9 mouse cellular contexts compared by ENCODE assay signal in the genomic region with DNA sequence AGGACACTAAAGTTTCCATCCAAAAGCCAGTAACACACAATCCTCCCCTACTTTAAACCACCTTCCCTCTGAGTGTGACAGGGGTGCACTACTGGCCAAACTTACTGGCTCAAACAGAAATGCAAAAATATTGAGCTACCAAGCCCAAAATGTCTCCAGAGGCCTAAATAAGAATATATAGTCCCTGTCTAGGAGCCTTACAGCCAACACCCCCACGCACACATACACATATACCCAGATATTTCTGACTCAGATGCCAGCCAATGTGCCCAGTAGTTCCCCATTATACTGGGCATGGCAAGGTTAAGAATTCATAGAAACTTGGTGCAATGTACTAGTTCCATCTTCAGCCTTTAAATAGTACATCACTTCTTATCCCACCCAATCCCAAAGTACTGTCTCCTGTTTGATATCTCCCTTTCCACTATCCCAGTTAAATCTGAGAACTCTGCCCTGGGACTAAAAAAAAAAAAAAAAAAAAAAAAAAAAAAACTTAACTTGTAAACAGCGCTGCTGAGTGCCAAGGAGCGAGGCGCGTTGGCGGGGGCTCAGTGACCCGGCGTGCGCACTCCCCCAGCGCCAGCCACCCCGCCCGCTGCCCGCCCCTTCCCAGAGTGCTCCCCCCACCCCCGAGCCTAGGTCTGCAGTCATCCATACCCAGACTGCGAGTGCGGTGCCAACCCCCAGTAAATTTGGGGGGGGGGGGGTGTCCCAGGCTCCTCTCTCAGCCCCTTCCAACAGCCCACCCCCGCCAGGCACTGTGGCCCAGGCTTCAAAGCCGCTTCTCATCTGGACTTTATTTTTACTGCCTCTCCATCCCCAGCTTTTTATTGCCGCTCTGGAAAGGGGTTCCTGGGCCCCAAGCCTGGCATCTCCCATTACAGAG. TPM values are rescaled to one million over a fixed set of nuclear protein-coding genes. Genes with fewer than 3 reads are reported as not detected.
DNase-seq lines count a peak whose midpoint lies in the region; ATAC-seq and TF ChIP-seq lines count a peak whose summit lies in the region.
"Had no signal": no experiment of that assay in that cellular context is flagged by ENCODE, and none has a peak within 500 bp of the region (broad histone marks: within the 10 kb centered on the region; RNA-seq: fewer than 3 reads in every experiment).

No protein-coding gene starts in this region.

- peaks cover 63% of the 10 kb centered on the region for H3K27me3 ChIP-seq in heart, embryonic 12.5 days (replicated peaks)
- no peaks in the 10 kb centered on the region for H3K27me3 ChIP-seq in embryonic facial prominence, embryonic 15.5 days
- H3K27me3 ChIP-seq in intestine, postnatal 0 days (replicated peaks; ENCODE audit: control insufficient read depth, insufficient read depth, low read length), result no peaks in the 10 kb centered on the region
- H3K27me3 ChIP-seq in midbrain, embryonic 13.5 days, result peaks cover 85% of the 10 kb centered on the region

- 17% methylated on average over 19 of the region's 19 CpGs for WGBS in heart, embryonic 12.5 days
- 1% methylated on average over 19 of the region's 19 CpGs for WGBS in embryonic facial prominence, embryonic 15.5 days
- 8% methylated on average over 18 of the region's 19 CpGs for WGBS in intestine, postnatal 0 days
- WGBS in midbrain, embryonic 13.5 days, result 12% methylated on average over 17 of the region's 19 CpGs

- no peak overlapping the region for H3K27ac ChIP-seq in heart, embryonic 12.5 days (ENCODE audit: poor library complexity, severe bottlenecking)
- peak overlapping the region; percentile 96 for H3K27ac ChIP-seq in embryonic facial prominence, embryonic 15.5 days (replicated peaks)
- peak overlapping the region; percentile 23; the same call in 1 of the 2 replicates for H3K27ac ChIP-seq in intestine, postnatal 0 days (ENCODE audit: low read depth, low read length)
- no peak overlapping the region for H3K27ac ChIP-seq in midbrain, embryonic 13.5 days

- no peak for TF ChIP-seq CTCF in intestine, postnatal 0 days (IDR thresholded peaks at IDR 0.05; ENCODE audit: low read depth)

- H3K4me1 ChIP-seq in heart, embryonic 12.5 days (replicated peaks), result peaks cover 63% of the 10 kb centered on the region
- peaks cover 57% of the 10 kb centered on the region for H3K4me1 ChIP-seq in embryonic facial prominence, embryonic 15.5 days
- peaks cover 11% of the 10 kb centered on the region for H3K4me1 ChIP-seq in intestine, postnatal 0 days (replicated peaks; ENCODE audit: control insufficient read depth, insufficient read depth, low read length)
- H3K4me1 ChIP-seq in midbrain, embryonic 13.5 days (replicated peaks), result peaks cover 50% of the 10 kb centered on the region

- peak overlapping the region; percentile 63; the same call in 1 of the 2 replicates for H3K9ac ChIP-seq in heart, embryonic 12.5 days
- peak overlapping the region; percentile 28; the same call in 1 of the 2 replicates for H3K9ac ChIP-seq in embryonic facial prominence, embryonic 15.5 days
- peak overlapping the region; percentile 68; the same call in 1 of the 2 replicates for H3K9ac ChIP-seq in intestine, postnatal 0 days (ENCODE audit: low read depth, low read length)
- no peak overlapping the region for H3K9ac ChIP-seq in midbrain, embryonic 13.5 days (replicated peaks)

- peak overlapping the region; percentile 98 for H3K4me2 ChIP-seq in heart, embryonic 12.5 days
- H3K4me2 ChIP-seq in embryonic facial prominence, embryonic 15.5 days (replicated peaks), result peak overlapping the region; percentile 76
- peak overlapping the region; percentile 97 for H3K4me2 ChIP-seq in intestine, postnatal 0 days (replicated peaks; ENCODE audit: low read depth)
- peak overlapping the region; percentile 94 for H3K4me2 ChIP-seq in midbrain, embryonic 13.5 days (replicated peaks)

- no peak for DNase-seq in heart, postnatal 10 days
- no peak for DNase-seq in right cerebral cortex, adult 18-20 months
- no peak for DNase-seq in left cerebral cortex, postnatal 25 days (ENCODE audit: low spot score in 2 of 2)

- intact Hi-C loops in heart, postnatal 10 days (cut with DNase I), result no loop called here
- intact Hi-C loops in left cerebral cortex, postnatal 25 days (cut with DNase I), result loop anchor here (5.0 kb wide), 1 partner anchor 73 kb away; no protein-coding TSS in a partner anchor

- no peak for ATAC-seq in heart, embryonic 12.5 days (ENCODE audit: insufficient number of reproducible peaks, low FRiP score)
- ATAC-seq in embryonic facial prominence, embryonic 15.5 days (ENCODE audit: insufficient number of reproducible peaks, low FRiP score, low TSS enrichment, low read depth), result no peak
- ATAC-seq in intestine, postnatal 0 days, result no peak
- no peak for ATAC-seq in midbrain, embryonic 13.5 days
- no peak for ATAC-seq in activated CD4-positive, CD25-positive, alpha-beta regulatory T cell, adult 4 months

- no peaks in the 10 kb centered on the region for H3K9me3 ChIP-seq in heart, embryonic 12.5 days (replicated peaks)
- H3K9me3 ChIP-seq in embryonic facial prominence, embryonic 15.5 days (replicated peaks), result no peaks in the 10 kb centered on the region
- no peaks in the 10 kb centered on the region for H3K9me3 ChIP-seq in intestine, postnatal 0 days (ENCODE audit: control insufficient read depth)
- no peaks in the 10 kb centered on the region for H3K9me3 ChIP-seq in midbrain, embryonic 13.5 days

- no peaks in the 10 kb centered on the region for H3K36me3 ChIP-seq in heart, embryonic 12.5 days
- peaks cover 22% of the 10 kb centered on the region for H3K36me3 ChIP-seq in embryonic facial prominence, embryonic 15.5 days
- no peaks in the 10 kb centered on the region for H3K36me3 ChIP-seq in intestine, postnatal 0 days (ENCODE audit: control insufficient read depth, insufficient read depth)
- H3K36me3 ChIP-seq in midbrain, embryonic 13.5 days, result no peaks in the 10 kb centered on the region

- H3K4me3 ChIP-seq in heart, embryonic 12.5 days, result peak overlapping the region; percentile 67
- H3K4me3 ChIP-seq in embryonic facial prominence, embryonic 15.5 days (replicated peaks), result peak overlapping the region; percentile 50
- H3K4me3 ChIP-seq in intestine, postnatal 0 days (ENCODE audit: low read depth, low read length), result peak overlapping the region; percentile 75
- peak overlapping the region; percentile 53 for H3K4me3 ChIP-seq in midbrain, embryonic 13.5 days (replicated peaks)

RNA-seq across cellular contexts. Expression of a gene that starts 12.8 kb away (rescaled TPM):
- 12.0 TPM in 2 replicates for polyA plus RNA-seq in heart, embryonic 12.5 days (2016; fragmentation: Nextera tagmentation; extraction: Ambion mirVana)
- 10 to 100 TPM; 23.2 to 27.2 TPM for total RNA-seq in heart, postnatal 10 days (2021)
- polyA plus RNA-seq in embryonic facial prominence, embryonic 15.5 days (2015; fragmentation: Nextera tagmentation; extraction: Ambion mirVana), result 112 and 123 TPM in 2 replicates
- 5.9 and 7.3 TPM in 2 replicates for polyA plus RNA-seq in intestine, postnatal 0 days (2015; fragmentation: Nextera tagmentation; extraction: Ambion mirVana)
- 2.7 and 3.4 TPM in 2 replicates for polyA plus RNA-seq in midbrain, embryonic 13.5 days (2015; fragmentation: Nextera tagmentation; extraction: Ambion mirVana)
- 10 to 100 TPM; 12.7 to 15.4 TPM for total RNA-seq in left cerebral cortex, postnatal 25 days (2021)
- 10 to 100 TPM; 16.9 to 24.8 TPM for polyA plus RNA-seq in activated CD4-positive, CD25-positive, alpha-beta regulatory T cell, adult 4 months (2017; shearing (Covaris generic))

RNA-seq across cellular contexts. Expression of a gene that starts 12.8 kb away (rescaled TPM):
- 0.38 and 0.72 TPM in 2 replicates for polyA plus RNA-seq in heart, embryonic 12.5 days (2016; fragmentation: Nextera tagmentation; extraction: Ambion mirVana)
- 1 to 10 TPM; 1.9 to 2.0 TPM for total RNA-seq in heart, postnatal 10 days (2021)
- polyA plus RNA-seq in embryonic facial prominence, embryonic 15.5 days (2015; fragmentation: Nextera tagmentation; extraction: Ambion mirVana), result 5.8 and 6.8 TPM in 2 replicates
- polyA plus RNA-seq in intestine, postnatal 0 days (2015; fragmentation: Nextera tagmentation; extraction: Ambion mirVana), result 2.6 and 2.9 TPM in 2 replicates
- polyA plus RNA-seq in midbrain, embryonic 13.5 days (2015; fragmentation: Nextera tagmentation; extraction: Ambion mirVana), result 0.71 and 0.82 TPM in 2 replicates
- total RNA-seq in left cerebral cortex, postnatal 25 days (2021), result 1 to 10 TPM; 1.0 to 1.7 TPM
- polyA plus RNA-seq in activated CD4-positive, CD25-positive, alpha-beta regulatory T cell, adult 4 months (2017; shearing (Covaris generic)), result 100 to 1,000 TPM; 511 to 537 TPM

RNA-seq across cellular contexts. Expression of a gene that starts 25.8 kb away (rescaled TPM):
- polyA plus RNA-seq in heart, embryonic 12.5 days (2016; fragmentation: Nextera tagmentation; extraction: Ambion mirVana), result 0.19 TPM in 1 of 2 replicates, not detected in the other
- not detected for total RNA-seq in heart, postnatal 10 days (2021)
- 1.6 and 1.7 TPM in 2 replicates for polyA plus RNA-seq in embryonic facial prominence, embryonic 15.5 days (2015; fragmentation: Nextera tagmentation; extraction: Ambion mirVana)
- polyA plus RNA-seq in intestine, postnatal 0 days (2015; fragmentation: Nextera tagmentation; extraction: Ambion mirVana), result 0.07 TPM in 1 of 2 replicates, not detected in the other
- polyA plus RNA-seq in midbrain, embryonic 13.5 days (2015; fragmentation: Nextera tagmentation; extraction: Ambion mirVana), result 0.07 and 0.12 TPM in 2 replicates
- total RNA-seq in left cerebral cortex, postnatal 25 days (2021), result not detected
- not detected for polyA plus RNA-seq in activated CD4-positive, CD25-positive, alpha-beta regulatory T cell, adult 4 months (2017; shearing (Covaris generic))
- total RNA-seq: heart, adult 18-20 months had no signal

RNA-seq across cellular contexts. Expression of a gene that starts 34.7 kb away (rescaled TPM):
- 46.2 and 48.2 TPM in 2 replicates for polyA plus RNA-seq in heart, embryonic 12.5 days (2016; fragmentation: Nextera tagmentation; extraction: Ambion mirVana)
- 10 to 100 TPM; 20.6 to 23.8 TPM for total RNA-seq in heart, postnatal 10 days (2021)
- polyA plus RNA-seq in embryonic facial prominence, embryonic 15.5 days (2015; fragmentation: Nextera tagmentation; extraction: Ambion mirVana), result 84.0 and 88.6 TPM in 2 replicates
- polyA plus RNA-seq in intestine, postnatal 0 days (2015; fragmentation: Nextera tagmentation; extraction: Ambion mirVana), result 80.4 and 81.1 TPM in 2 replicates
- polyA plus RNA-seq in midbrain, embryonic 13.5 days (2015; fragmentation: Nextera tagmentation; extraction: Ambion mirVana), result 50.8 and 53.4 TPM in 2 replicates
- 10 to 100 TPM; 42.1 to 43.9 TPM for total RNA-seq in left cerebral cortex, postnatal 25 days (2021)
- polyA plus RNA-seq in activated CD4-positive, CD25-positive, alpha-beta regulatory T cell, adult 4 months (2017; shearing (Covaris generic)), result 10 to 100 TPM; 36.7 to 40.7 TPM

RNA-seq across cellular contexts. Expression of a gene that starts 40.0 kb away (rescaled TPM):
- 39.1 and 39.4 TPM in 2 replicates for polyA plus RNA-seq in heart, embryonic 12.5 days (2016; fragmentation: Nextera tagmentation; extraction: Ambion mirVana)
- 10 to 100 TPM; 25.6 to 33.8 TPM for total RNA-seq in heart, postnatal 10 days (2021)
- 99.1 and 106 TPM in 2 replicates for polyA plus RNA-seq in embryonic facial prominence, embryonic 15.5 days (2015; fragmentation: Nextera tagmentation; extraction: Ambion mirVana)
- 22.8 and 26.8 TPM in 2 replicates for polyA plus RNA-seq in intestine, postnatal 0 days (2015; fragmentation: Nextera tagmentation; extraction: Ambion mirVana)
- polyA plus RNA-seq in midbrain, embryonic 13.5 days (2015; fragmentation: Nextera tagmentation; extraction: Ambion mirVana), result 37.9 and 40.2 TPM in 2 replicates
- 10 to 100 TPM; 28.4 to 32.1 TPM for total RNA-seq in left cerebral cortex, postnatal 25 days (2021)
- 1 to 10 TPM; 6.6 to 9.3 TPM for polyA plus RNA-seq in activated CD4-positive, CD25-positive, alpha-beta regulatory T cell, adult 4 months (2017; shearing (Covaris generic))

Comparison
In these comparisons a context has a peak if more than half of its experiments do, and no peak if none do; other contexts are left out.
1. H3K27ac ChIP-seq: peak in embryonic facial prominence, embryonic 15.5 days (single experiment) and intestine, postnatal 0 days (single experiment); none in heart, embryonic 12.5 days (single experiment) and midbrain, embryonic 13.5 days (single experiment).
2. RNA of a gene that starts 12.8 kb away (polyA plus RNA-seq): 511 to 537 TPM in activated CD4-positive, CD25-positive, alpha-beta regulatory T cell, adult 4 months; 5.8 to 6.8 TPM in embryonic facial prominence, embryonic 15.5 days, 2.6 to 2.9 TPM in intestine, postnatal 0 days, 0.71 to 0.82 TPM in midbrain, embryonic 13.5 days and 0.38 to 0.72 TPM in heart, embryonic 12.5 days; every median in the first group is over 10 times any median in the second.
3. Peak in every context shown above with its lines, with median percentiles within 50 percentile points of each other: H3K4me2 ChIP-seq and H3K4me3 ChIP-seq.